Mouse (Mus musculus) kidney, embryonic 16.5 days (tissue): ENCODE results near the gene Ptprd. TPM values are rescaled to one million over a fixed set of nuclear protein-coding genes. Genes with fewer than 3 reads are reported as not detected.

ENCODE experiments used
- ATAC-seq: fragments of 200-750 bp; cut with Nextera tagmentation; 2 replicates; pipeline ENCODE4 v1.8.0; 2017; ENCODE audit warnings: moderate TSS enrichment; ENCODE audit not compliant: low FRiP score, low TSS enrichment
- H3K27ac ChIP-seq: fragments of 300-500 bp; sonication (generic); 2 replicates; pipeline ENCODE4 v1.5.1; 2014; ENCODE audit warnings: low read length
- H3K27me3 ChIP-seq: fragments of 300-500 bp; sonication (generic); 2 replicates; pipeline ENCODE4 v1.6.1; 2014; ENCODE audit warnings: low read length, control low read depth, mixed read lengths; ENCODE audit not compliant: insufficient read depth
- H3K36me3 ChIP-seq: fragments of 300-500 bp; sonication (generic); 2 replicates; pipeline ENCODE4 v1.6.1; 2014; ENCODE audit warnings: low read length, control low read depth, mixed read lengths; ENCODE audit not compliant: insufficient read depth
- H3K4me1 ChIP-seq: fragments of 300-500 bp; sonication (generic); 2 replicates; pipeline ENCODE4 v1.6.1; 2014; ENCODE audit warnings: low read length, control low read depth, mixed read lengths; ENCODE audit not compliant: insufficient read depth
- H3K4me2 ChIP-seq: fragments of 300-500 bp; sonication (generic); replicated peaks from 2 replicates; pipeline ENCODE4 v1.6.1; 2014; ENCODE audit warnings: low read depth, low read length
- H3K4me3 ChIP-seq: fragments of 300-500 bp; sonication (generic); 2 replicates; pipeline ENCODE4 v1.5.1; 2014; ENCODE audit warnings: mild to moderate bottlenecking, low read length
- H3K9ac ChIP-seq: fragments of 300-500 bp; sonication (generic); replicated peaks from 2 replicates; pipeline ENCODE4 v1.6.1; 2014; ENCODE audit warnings: low read length
- H3K9me3 ChIP-seq: fragments of 300-500 bp; sonication (generic); 2 replicates; pipeline ENCODE4 v1.6.1; 2016; ENCODE audit warnings: low read length, control low read depth
- WGBS: fragments of 180-500 bp; shearing (Covaris S2); extraction: QIAGEN DNeasy Blood & Tissue Kit; methylation state at CpG from one replicate; pipeline ENCODE4 v1.1.7; 2014; 5-methylcytosine and 5-hydroxymethylcytosine counted together
- polyA plus RNA-seq: library from polyadenylated mRNA; unstranded; fragments of >200 nt; fragmentation: Nextera tagmentation; extraction: Ambion mirVana; gene quantifications from 2 replicates; pipeline ENCODE4 v1.2.1, GENCODE M21; 2015

Ptprd gene
- polyA plus RNA-seq, 1 experiment from 2014 or later = 20.9 TPM

DNA sequence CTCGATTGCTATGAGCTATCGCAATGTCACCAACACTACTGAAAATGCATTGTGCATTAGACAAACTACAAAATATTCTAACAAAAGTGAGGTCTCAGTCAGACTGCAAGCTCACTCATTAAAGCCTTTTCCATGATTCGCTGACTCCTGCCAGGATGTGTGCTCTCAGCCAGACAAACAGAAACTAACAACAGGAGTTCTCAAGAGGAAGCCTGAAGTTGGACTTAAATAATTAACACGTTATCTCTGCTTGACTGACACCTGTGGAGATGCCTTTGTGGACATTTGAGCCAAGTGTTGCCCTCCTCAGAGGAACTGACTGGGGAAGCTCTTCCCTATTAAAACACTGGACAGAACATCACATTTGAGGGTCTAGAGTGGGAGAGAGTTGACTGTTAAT lies 1928.9 kb downstream of the Ptprd start:
- H3K27me3 ChIP-seq = no peaks in the 10 kb centered on the region
- 58% methylated on average over 4 of the region's 4 CpGs for WGBS
- no peak overlapping the region for H3K4me3 ChIP-seq
- H3K36me3 ChIP-seq = no peaks in the 10 kb centered on the region
- no peak overlapping the region for H3K4me2 ChIP-seq
- no peak overlapping the region for H3K9ac ChIP-seq
- no peaks in the 10 kb centered on the region for H3K9me3 ChIP-seq
- no peak overlapping the region for H3K27ac ChIP-seq
- no peak for ATAC-seq
- no peaks in the 10 kb centered on the region for H3K4me1 ChIP-seq

DNA sequence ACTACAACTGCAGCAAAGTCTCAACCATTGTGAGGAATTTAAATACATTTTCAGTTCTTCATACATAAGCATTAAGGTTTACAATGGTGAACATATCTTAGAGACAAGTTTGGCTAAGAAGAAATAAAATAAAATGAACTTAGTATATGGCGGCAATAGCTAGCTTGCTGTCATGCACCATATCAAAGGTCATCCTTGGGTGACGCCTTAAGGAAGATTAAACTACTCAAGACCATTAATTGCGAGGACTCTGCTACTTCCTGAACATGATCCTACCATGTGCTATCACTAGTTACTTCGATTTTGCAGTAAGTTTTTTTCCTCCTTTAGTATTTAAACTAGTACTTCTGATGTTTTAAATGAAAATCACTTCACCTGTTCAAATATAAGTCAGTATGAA lies 1949.0 kb downstream of the Ptprd start:
- Histone ChIP-seq H3K27ac (no peak overlapping the region), H3K36me3 (no peaks in the 10 kb centered on the region), H3K4me1 (peaks cover 15% of the 10 kb centered on the region), H3K9ac (no peak overlapping the region), H3K4me3 (no peak overlapping the region), H3K9me3 (no peaks in the 10 kb centered on the region), H3K27me3 (no peaks in the 10 kb centered on the region), H3K4me2 (no peak overlapping the region)
- no peak for ATAC-seq
- 78% methylated on average over 4 of the region's 4 CpGs for WGBS

DNA sequence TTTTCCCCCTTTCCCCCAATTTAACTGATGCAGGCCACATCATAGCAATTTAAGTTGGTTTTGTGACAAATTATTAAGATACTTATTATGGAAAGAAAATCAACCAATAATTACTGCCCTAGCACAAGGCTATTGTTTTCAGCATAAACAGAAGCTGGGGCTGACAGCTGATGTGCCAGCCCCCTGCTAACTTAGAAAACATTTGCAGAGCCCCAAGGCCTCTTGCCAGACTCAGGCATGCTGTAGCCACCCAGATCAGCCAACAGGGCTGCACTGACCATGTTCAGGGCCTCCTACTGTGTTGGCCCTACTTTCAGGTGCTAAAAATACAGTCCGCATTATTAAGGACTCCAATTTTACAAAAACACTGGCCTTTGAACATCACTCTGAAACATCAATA lies 1951.1 kb downstream of the Ptprd start:
- Histone ChIP-seq H3K27me3 (no peaks in the 10 kb centered on the region), H3K9ac (no peak overlapping the region), H3K9me3 (no peaks in the 10 kb centered on the region), H3K36me3 (no peaks in the 10 kb centered on the region), H3K4me1 (peaks cover 15% of the 10 kb centered on the region), H3K27ac (no peak overlapping the region), H3K4me2 (no peak overlapping the region), H3K4me3 (no peak overlapping the region)
- 94% methylated on average over 1 of the region's 1 CpGs for WGBS
- ATAC-seq = no peak

DNA sequence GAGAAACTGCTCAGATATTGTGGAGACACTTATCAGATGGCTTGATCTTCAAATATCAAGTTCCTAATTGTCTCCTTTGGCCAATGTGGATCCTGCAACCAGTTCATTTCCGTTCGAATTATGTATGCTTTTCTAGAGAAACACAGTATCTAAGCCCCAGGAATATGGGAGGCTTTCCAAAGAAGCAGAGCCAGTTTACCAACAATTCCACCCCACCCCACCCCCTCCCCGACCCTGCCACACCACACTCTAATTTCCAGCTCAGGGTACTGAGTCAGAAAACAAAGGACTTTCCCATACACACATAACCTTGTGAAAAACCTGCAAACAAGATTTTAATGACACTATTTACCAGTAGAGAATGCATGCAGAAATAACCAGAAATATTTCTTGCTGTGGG lies 1951.5 kb downstream of the Ptprd start:
- no peak overlapping the region for H3K27ac ChIP-seq
- H3K4me3 ChIP-seq = no peak overlapping the region
- H3K4me2 ChIP-seq = no peak overlapping the region
- ATAC-seq = no peak
- WGBS = 73% methylated on average over 3 of the region's 3 CpGs
- H3K27me3 ChIP-seq = no peaks in the 10 kb centered on the region
- no peaks in the 10 kb centered on the region for H3K36me3 ChIP-seq
- peaks cover 15% of the 10 kb centered on the region for H3K4me1 ChIP-seq
- no peak overlapping the region for H3K9ac ChIP-seq
- no peaks in the 10 kb centered on the region for H3K9me3 ChIP-seq

DNA sequence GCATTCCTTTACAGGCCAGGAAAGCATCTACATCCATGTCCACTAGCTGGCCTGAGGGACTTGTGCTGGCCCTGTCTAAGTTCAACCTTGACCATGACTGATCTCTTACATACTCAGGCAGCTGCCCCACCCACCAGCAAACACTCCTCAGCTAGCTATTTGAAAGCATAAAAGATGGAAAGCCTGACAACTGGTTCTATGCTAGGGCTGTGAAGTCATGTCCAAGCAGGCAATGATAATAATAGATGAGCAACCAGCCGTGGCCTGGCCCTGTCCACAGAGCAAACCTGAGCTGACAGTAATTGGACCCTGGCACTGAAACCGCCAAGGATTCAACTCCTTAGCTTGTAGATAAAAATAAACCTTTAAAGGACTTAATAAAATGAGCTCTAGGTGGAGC lies 1952.1 kb downstream of the Ptprd start:
- 27% methylated on average over 2 of the region's 2 CpGs for WGBS

DNA sequence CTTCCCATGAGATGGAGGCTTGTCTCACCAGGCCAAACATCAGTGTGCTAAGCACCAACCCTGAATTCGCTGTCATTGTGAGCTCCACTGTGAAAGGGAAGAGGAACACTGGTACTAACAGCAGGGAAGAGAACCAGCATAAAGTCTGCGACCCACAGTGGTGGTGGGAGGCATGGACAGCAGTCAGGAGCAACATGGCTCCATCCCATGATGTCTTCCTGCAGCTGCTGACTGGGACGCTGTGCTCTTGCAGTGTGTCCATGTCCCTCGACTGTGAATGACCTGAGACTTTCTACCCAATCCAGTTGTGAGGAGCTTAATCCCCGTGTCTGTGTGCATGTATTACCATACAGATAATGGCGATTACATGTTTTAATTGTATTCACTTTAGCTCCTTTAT lies 1967.4 kb downstream of the Ptprd start:
- H3K27ac ChIP-seq = no peak overlapping the region
- no peaks in the 10 kb centered on the region for H3K36me3 ChIP-seq
- no peak for ATAC-seq
- no peak overlapping the region for H3K9ac ChIP-seq
- WGBS = 70% methylated on average over 6 of the region's 6 CpGs
- 0 out of 2 replicates have a peak, but pooled peaks cover 7% of the 10 kb centered on the region for H3K4me1 ChIP-seq
- no peak overlapping the region for H3K4me2 ChIP-seq
- no peaks in the 10 kb centered on the region for H3K27me3 ChIP-seq
- H3K4me3 ChIP-seq = no peak overlapping the region
- no peaks in the 10 kb centered on the region for H3K9me3 ChIP-seq

More for the DNA sequence above, 1952.1 kb downstream of the Ptprd start:
- Histone ChIP-seq H3K9me3 (no peaks in the 10 kb centered on the region), H3K36me3 (no peaks in the 10 kb centered on the region), H3K4me2 (no peak overlapping the region), H3K27ac (peak overlapping the region; percentile 56; the same call in 1 of the 2 replicates), H3K9ac (no peak overlapping the region), H3K4me3 (no peak overlapping the region), H3K27me3 (no peaks in the 10 kb centered on the region), H3K4me1 (peaks cover 15% of the 10 kb centered on the region)
- peak; percentile 71; the same call in 1 of the 2 replicates for ATAC-seq

DNA sequence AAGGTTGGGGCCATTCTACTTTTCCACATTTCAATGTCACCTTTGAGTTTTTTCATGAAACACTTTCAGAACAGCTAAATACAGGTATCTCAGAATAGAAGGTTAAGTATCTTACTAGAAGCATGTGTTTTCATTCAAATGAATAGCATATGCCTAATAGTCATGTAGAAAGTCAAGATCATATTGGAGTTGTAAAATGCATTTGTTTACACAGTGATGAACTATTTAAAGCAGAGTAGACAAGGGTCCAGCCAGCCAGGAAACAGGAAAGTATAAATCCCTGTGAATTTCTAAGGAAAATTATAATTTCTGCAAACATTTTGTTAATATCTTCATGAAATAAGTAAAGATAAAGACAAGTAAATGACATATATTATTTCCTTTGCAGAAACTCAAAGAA lies 1970.2 kb downstream of the Ptprd start:
- H3K9me3 ChIP-seq = no peaks in the 10 kb centered on the region
- H3K36me3 ChIP-seq = no peaks in the 10 kb centered on the region
- H3K9ac ChIP-seq = no peak overlapping the region
- ATAC-seq = no peak
- no peaks in the 10 kb centered on the region for H3K27me3 ChIP-seq
- H3K4me2 ChIP-seq = no peak overlapping the region
- 0 out of 2 replicates have a peak, but pooled peaks cover 4% of the 10 kb centered on the region for H3K4me1 ChIP-seq
- no peak overlapping the region for H3K4me3 ChIP-seq
- no peak overlapping the region for H3K27ac ChIP-seq

DNA sequence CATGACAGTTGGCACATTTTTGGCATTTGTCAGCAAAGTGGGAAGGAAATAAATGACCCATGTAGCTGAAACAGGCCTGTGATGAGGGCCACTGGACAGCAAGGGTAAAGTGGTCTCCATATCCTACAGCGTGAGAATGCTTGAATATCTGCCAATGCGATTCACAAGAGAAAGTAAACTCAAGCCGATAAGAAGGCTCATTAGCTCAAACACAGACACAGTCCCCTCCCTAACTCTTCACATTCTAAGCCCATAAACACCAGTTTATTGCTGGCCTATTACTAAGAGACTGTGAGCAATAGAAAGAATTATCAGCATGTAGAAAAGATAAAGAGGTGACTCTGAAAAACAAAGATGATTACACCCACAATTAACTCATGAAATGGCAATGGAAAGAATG lies 1970.6 kb downstream of the Ptprd start:
- Histone ChIP-seq H3K27me3 (no peaks in the 10 kb centered on the region), H3K36me3 (no peaks in the 10 kb centered on the region), H3K4me3 (no peak overlapping the region), H3K27ac (no peak overlapping the region), H3K9ac (no peak overlapping the region), H3K4me2 (no peak overlapping the region), H3K4me1 (0 out of 2 replicates have a peak, but pooled peaks cover 4% of the 10 kb centered on the region), H3K9me3 (no peaks in the 10 kb centered on the region)
- ATAC-seq = no peak
- 31% methylated on average over 3 of the region's 3 CpGs for WGBS

DNA sequence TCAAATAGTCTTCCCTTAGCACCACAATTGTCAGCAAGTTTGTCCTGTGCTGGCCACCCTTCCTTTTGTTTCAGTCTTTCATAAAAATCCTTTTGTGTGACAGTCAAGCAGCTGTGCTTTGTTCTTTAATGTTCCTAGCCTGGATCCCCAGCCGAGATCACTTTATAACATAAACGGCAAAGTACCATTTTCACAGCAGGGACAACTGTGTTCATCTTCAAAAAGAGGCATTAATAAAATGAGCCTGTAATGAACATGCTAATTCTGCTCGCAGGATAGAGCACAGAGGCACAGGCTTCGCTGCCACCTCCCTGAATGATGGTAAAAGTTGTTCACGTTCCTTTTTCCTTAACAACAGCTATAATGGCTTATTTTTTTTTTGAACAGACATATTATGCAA lies 1972.7 kb downstream of the Ptprd start:
- H3K4me1 ChIP-seq = 0 out of 2 replicates have a peak, but pooled peaks cover under 1% of the 10 kb centered on the region
- no peaks in the 10 kb centered on the region for H3K36me3 ChIP-seq
- no peaks in the 10 kb centered on the region for H3K9me3 ChIP-seq
- H3K4me3 ChIP-seq = no peak overlapping the region
- no peak for ATAC-seq
- WGBS = 56% methylated on average over 5 of the region's 5 CpGs
- H3K27me3 ChIP-seq = no peaks in the 10 kb centered on the region
- H3K27ac ChIP-seq = no peak overlapping the region
- no peak overlapping the region for H3K4me2 ChIP-seq
- H3K9ac ChIP-seq = no peak overlapping the region

DNA sequence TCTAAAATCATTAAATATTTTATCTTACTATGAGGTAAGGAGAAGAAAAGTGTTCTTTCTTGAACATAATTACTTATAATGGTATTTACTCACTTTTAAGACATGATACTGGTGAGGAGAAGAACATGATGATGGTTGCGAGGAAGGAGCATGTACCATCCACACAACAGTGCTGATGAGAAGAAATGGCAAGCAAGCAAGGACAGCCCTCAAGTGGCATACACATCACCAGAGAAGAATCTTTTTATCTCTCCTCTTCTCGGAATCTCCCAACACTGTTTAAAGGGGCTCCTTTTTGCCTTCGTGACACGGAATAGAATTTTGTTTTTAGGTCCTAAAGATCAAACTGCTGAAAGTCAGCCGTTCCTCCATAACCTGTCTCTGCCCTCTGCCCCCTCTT lies 1973.2 kb downstream of the Ptprd start:
- no peak overlapping the region for H3K4me2 ChIP-seq
- no peaks in the 10 kb centered on the region for H3K4me1 ChIP-seq
- H3K27me3 ChIP-seq = no peaks in the 10 kb centered on the region
- no peak overlapping the region for H3K27ac ChIP-seq
- 75% methylated on average over 5 of the region's 5 CpGs for WGBS
- H3K9ac ChIP-seq = no peak overlapping the region
- no peaks in the 10 kb centered on the region for H3K9me3 ChIP-seq
- H3K36me3 ChIP-seq = no peaks in the 10 kb centered on the region
- no peak overlapping the region for H3K4me3 ChIP-seq
- ATAC-seq = no peak
